ENCODE assay signal across 9 mouse cellular contexts in genomic region chr17:25272326-25272725, GRCm38 (mm10). TPM values are rescaled to one million over a fixed set of nuclear protein-coding genes. Genes with fewer than 3 reads are reported as not detected.
DNase-seq lines count a peak whose midpoint lies in the region; ATAC-seq and TF ChIP-seq lines count a peak whose summit lies in the region.
"Had no signal": no experiment of that assay in that cellular context is flagged by ENCODE, and none has a peak within 500 bp of the region (broad histone marks: within the 10 kb centered on the region; RNA-seq: fewer than 3 reads in every experiment).

No protein-coding gene starts in this region.

- peaks cover 55% of the 10 kb centered on the region for H3K4me1 ChIP-seq in G1E (ENCODE audit: insufficient read depth, low read depth, low read length)
- H3K4me1 ChIP-seq in forebrain, embryonic 15.5 days, result peaks cover 35% of the 10 kb centered on the region
- peaks cover 29% of the 10 kb centered on the region for H3K4me1 ChIP-seq in limb, embryonic 10.5 days
- peaks cover 34% of the 10 kb centered on the region for H3K4me1 ChIP-seq in midbrain, embryonic 12.5 days

- peak overlapping the region; percentile 88 for H3K9ac ChIP-seq in forebrain, embryonic 15.5 days (replicated peaks)
- peak overlapping the region; percentile 96 for H3K9ac ChIP-seq in midbrain, embryonic 12.5 days (replicated peaks)

- DNase-seq in embryo, embryonic 10.5 days (ENCODE audit: low spot score), result peak; percentile 27
- no peak for DNase-seq in embryo, embryonic 10 days (ENCODE audit: low spot score)
- peak; percentile 50 for DNase-seq in G1E (ENCODE audit: low spot score)
- DNase-seq in limb, embryonic 10.5 days (ENCODE audit: low spot score), result no peak
- no peak for DNase-seq in cerebellum, postnatal 36 days
- no peak for DNase-seq in layer of hippocampus, adult 9-10 months (ENCODE audit: low spot score)

- peaks cover 50% of the 10 kb centered on the region for H3K36me3 ChIP-seq in G1E (replicated peaks)
- peaks cover 23% of the 10 kb centered on the region for H3K36me3 ChIP-seq in forebrain, embryonic 15.5 days
- peaks cover 47% of the 10 kb centered on the region for H3K36me3 ChIP-seq in limb, embryonic 10.5 days
- H3K36me3 ChIP-seq in midbrain, embryonic 12.5 days, result peaks cover 26% of the 10 kb centered on the region

- peak overlapping the region; percentile 98 for H3K27ac ChIP-seq in forebrain, embryonic 15.5 days (replicated peaks)
- peak overlapping the region; percentile 100 for H3K27ac ChIP-seq in limb, embryonic 10.5 days
- peak overlapping the region; percentile 99 for H3K27ac ChIP-seq in midbrain, embryonic 12.5 days (replicated peaks)

- H3K9me3 ChIP-seq in G1E (replicated peaks), result no peaks in the 10 kb centered on the region
- no peaks in the 10 kb centered on the region for H3K9me3 ChIP-seq in forebrain, embryonic 15.5 days
- no peaks in the 10 kb centered on the region for H3K9me3 ChIP-seq in limb, embryonic 10.5 days (replicated peaks)
- H3K9me3 ChIP-seq in midbrain, embryonic 12.5 days, result no peaks in the 10 kb centered on the region

- TF ChIP-seq CTCF in G1E (IDR thresholded peaks at IDR 0.05; ENCODE audit: low read depth, low read length), result no peak

- WGBS in forebrain, embryonic 15.5 days, result 0% methylated on average over 10 of the region's 10 CpGs
- under 1% methylated on average over 10 of the region's 10 CpGs for WGBS in limb, embryonic 10.5 days
- WGBS in midbrain, embryonic 12.5 days, result under 1% methylated on average over 10 of the region's 10 CpGs

- H3K4me2 ChIP-seq in forebrain, embryonic 15.5 days (replicated peaks), result peak overlapping the region; percentile 93
- H3K4me2 ChIP-seq in midbrain, embryonic 12.5 days (replicated peaks), result peak overlapping the region; percentile 98

- no peak for ATAC-seq in G1E (ENCODE audit: extremely low read depth, insufficient number of reproducible peaks, low FRiP score, poor library complexity, severe bottlenecking)
- no peak for ATAC-seq in forebrain, embryonic 15.5 days (replicated peaks)
- no peak for ATAC-seq in midbrain, embryonic 12.5 days (ENCODE audit: low FRiP score, low read depth)

- no peaks in the 10 kb centered on the region for H3K27me3 ChIP-seq in G1E (ENCODE audit: insufficient read depth, low read length)
- H3K27me3 ChIP-seq in forebrain, embryonic 15.5 days, result no peaks in the 10 kb centered on the region
- no peaks in the 10 kb centered on the region for H3K27me3 ChIP-seq in limb, embryonic 10.5 days (ENCODE audit: low read depth, poor library complexity, severe bottlenecking)
- H3K27me3 ChIP-seq in midbrain, embryonic 12.5 days, result no peaks in the 10 kb centered on the region
- H3K27me3 ChIP-seq: Patski had no signal

- peak overlapping the region; percentile 94 for H3K4me3 ChIP-seq in G1E (ENCODE audit: low read depth, low read length)
- peak overlapping the region; percentile 69 for H3K4me3 ChIP-seq in forebrain, embryonic 15.5 days
- H3K4me3 ChIP-seq in limb, embryonic 10.5 days, result peak overlapping the region; percentile 99
- H3K4me3 ChIP-seq in midbrain, embryonic 12.5 days, result peak overlapping the region; percentile 84

RNA-seq across cellular contexts. Expression of gene Ube2i, which starts 2.1 kb away (rescaled TPM):
- total RNA-seq in G1E (2014; fragmentation: Nextera tagmentation) (516 and 535 TPM in 2 replicates), G1E (2017) (421 and 442 TPM in 2 replicates)
- polyA plus RNA-seq in G1E (2012), result 422 and 440 TPM in 2 replicates
- polyA plus RNA-seq in forebrain, embryonic 15.5 days (2015; fragmentation: Nextera tagmentation; extraction: Ambion mirVana), result 680 and 683 TPM in 2 replicates
- polyA plus RNA-seq in limb, embryonic 10.5 days (2016; fragmentation: Nextera tagmentation; extraction: Ambion mirVana), result 974 and 998 TPM in 2 replicates
- 818 and 823 TPM in 2 replicates for polyA plus RNA-seq in midbrain, embryonic 12.5 days (2016; fragmentation: Nextera tagmentation; extraction: Ambion mirVana)

RNA-seq across cellular contexts. Expression of gene Baiap3, which starts 16.2 kb away (rescaled TPM):
- total RNA-seq in G1E (2014; fragmentation: Nextera tagmentation) (not detected in 2 replicates), G1E (2017) (0.17 and 0.33 TPM in 2 replicates)
- 0.06 TPM in 1 of 2 replicates, not detected in the other for polyA plus RNA-seq in G1E (2012)
- polyA plus RNA-seq in forebrain, embryonic 15.5 days (2015; fragmentation: Nextera tagmentation; extraction: Ambion mirVana), result 7.2 and 10.1 TPM in 2 replicates
- polyA plus RNA-seq in limb, embryonic 10.5 days (2016; fragmentation: Nextera tagmentation; extraction: Ambion mirVana), result 0.49 and 0.93 TPM in 2 replicates
- 4.2 and 4.6 TPM in 2 replicates for polyA plus RNA-seq in midbrain, embryonic 12.5 days (2016; fragmentation: Nextera tagmentation; extraction: Ambion mirVana)

RNA-seq across cellular contexts. Expression of gene Prss34, which starts 25.9 kb away (rescaled TPM):
- total RNA-seq in G1E (2014; fragmentation: Nextera tagmentation) (not detected in 2 replicates), G1E (2017) (not detected in 2 replicates)
- 0.06 TPM in 1 of 2 replicates, not detected in the other for polyA plus RNA-seq in G1E (2012)
- 0.18 TPM in 1 of 2 replicates, not detected in the other for polyA plus RNA-seq in forebrain, embryonic 15.5 days (2015; fragmentation: Nextera tagmentation; extraction: Ambion mirVana)
- polyA plus RNA-seq in limb, embryonic 10.5 days (2016; fragmentation: Nextera tagmentation; extraction: Ambion mirVana), result not detected in 2 replicates
- not detected in 2 replicates for polyA plus RNA-seq in midbrain, embryonic 12.5 days (2016; fragmentation: Nextera tagmentation; extraction: Ambion mirVana)
- polyA plus RNA-seq: Patski had no signal

RNA-seq across cellular contexts. Expression of gene Tsr3, which starts 32.4 kb away (rescaled TPM):
- 15.2 and 17.6 TPM in 2 replicates for total RNA-seq in G1E (2014; fragmentation: Nextera tagmentation)
- total RNA-seq in G1E (2017), result 34.4 and 41.0 TPM in 2 replicates
- polyA plus RNA-seq in G1E (2012), result 22.4 and 24.2 TPM in 2 replicates
- 66.2 and 69.2 TPM in 2 replicates for polyA plus RNA-seq in forebrain, embryonic 15.5 days (2015; fragmentation: Nextera tagmentation; extraction: Ambion mirVana)
- 74.6 and 76.6 TPM in 2 replicates for polyA plus RNA-seq in limb, embryonic 10.5 days (2016; fragmentation: Nextera tagmentation; extraction: Ambion mirVana)
- polyA plus RNA-seq in midbrain, embryonic 12.5 days (2016; fragmentation: Nextera tagmentation; extraction: Ambion mirVana), result 67.2 and 67.7 TPM in 2 replicates

RNA-seq across cellular contexts. Expression of gene Gnptg, which starts 32.4 kb away (rescaled TPM):
- 9.7 and 10.0 TPM in 2 replicates for total RNA-seq in G1E (2014; fragmentation: Nextera tagmentation)
- 22.2 and 31.1 TPM in 2 replicates for total RNA-seq in G1E (2017)
- 5.4 and 11.6 TPM in 2 replicates for polyA plus RNA-seq in G1E (2012)
- polyA plus RNA-seq in forebrain, embryonic 15.5 days (2015; fragmentation: Nextera tagmentation; extraction: Ambion mirVana), result 85.5 and 85.7 TPM in 2 replicates
- 34.6 and 35.0 TPM in 2 replicates for polyA plus RNA-seq in limb, embryonic 10.5 days (2016; fragmentation: Nextera tagmentation; extraction: Ambion mirVana)
- 66.8 and 68.4 TPM in 2 replicates for polyA plus RNA-seq in midbrain, embryonic 12.5 days (2016; fragmentation: Nextera tagmentation; extraction: Ambion mirVana)

Comparison
In these comparisons a context has a peak if more than half of its experiments do, and no peak if none do; other contexts are left out.
1. DNase-seq: peak in embryo, embryonic 10.5 days (single experiment) and G1E (single experiment); none in embryo, embryonic 10 days (single experiment), limb, embryonic 10.5 days (single experiment), cerebellum, postnatal 36 days (0 of 2) and layer of hippocampus, adult 9-10 months (single experiment).
2. Peak in every context shown above with its lines, with median percentiles within 50 percentile points of each other: H3K4me3 ChIP-seq and H3K27ac ChIP-seq.